ENCODE assay signal across 22 mouse cellular contexts in genomic region chr3:30076522-30076921, GRCm38 (mm10).
DNase-seq lines count a peak whose midpoint lies in the region; ATAC-seq and TF ChIP-seq lines count a peak whose summit lies in the region.
"Had no signal": no experiment of that assay in that cellular context is flagged by ENCODE, and none has a peak within 500 bp of the region (broad histone marks: within the 10 kb centered on the region; RNA-seq: fewer than 3 reads in every experiment).

No protein-coding gene starts in this region.

- H3K9ac ChIP-seq in kidney, embryonic 14.5 days (ENCODE audit: low read depth, low read length), result no peak overlapping the region
- H3K9ac ChIP-seq: embryonic facial prominence, embryonic 15.5 days; hindbrain, embryonic 13.5 days had no signal

- 72% methylated on average over 7 of the region's 7 CpGs for WGBS in kidney, adult 2 months
- WGBS in kidney, embryonic 14.5 days, result 81% methylated on average over 7 of the region's 7 CpGs

- ATAC-seq in kidney, embryonic 14.5 days (ENCODE audit: low FRiP score, low TSS enrichment), result no peak
- ATAC-seq: forebrain, embryonic 14.5 days; hindbrain, postnatal 0 days had no signal

- H3K4me2 ChIP-seq in kidney, embryonic 14.5 days (replicated peaks; ENCODE audit: low read depth, low read length), result no peak overlapping the region
- H3K4me2 ChIP-seq: embryonic facial prominence, embryonic 15.5 days; hindbrain, embryonic 13.5 days had no signal

- no peak overlapping the region for H3K4me3 ChIP-seq in kidney, adult 2 months (ENCODE audit: insufficient read depth, low read depth, low read length)
- H3K4me3 ChIP-seq in kidney, embryonic 14.5 days (ENCODE audit: low read length), result no peak overlapping the region
- H3K4me3 ChIP-seq: embryonic facial prominence, embryonic 15.5 days; erythroblast, embryonic 14.5 days; forebrain, embryonic 10.5 days; gastrocnemius, adult 2 months; heart, embryonic 10.5 days; hindbrain, embryonic 13.5 days had no signal

- TF ChIP-seq CTCF in kidney, adult 2 months (conservative IDR thresholded peaks at IDR 0.05; ENCODE audit: insufficient read depth, insufficient read length, low read depth, low read length), result no peak

- no peaks in the 10 kb centered on the region for H3K27me3 ChIP-seq in kidney, adult 2 months (replicated peaks; ENCODE audit: control insufficient read depth, insufficient read depth, low read length)
- H3K27me3 ChIP-seq in kidney, embryonic 14.5 days (ENCODE audit: control insufficient read depth, insufficient read depth, low read length), result no peaks in the 10 kb centered on the region
- H3K27me3 ChIP-seq: embryonic facial prominence, embryonic 15.5 days; hindbrain, embryonic 13.5 days had no signal

- DNase-seq in adrenal gland, postnatal 10 days, result peak; percentile 3
- no peak for DNase-seq in adrenal gland, postnatal 4 days (ENCODE audit: low spot score in 2 of 2)
- DNase-seq in kidney, adult 2 months, result peak; percentile 42
- DNase-seq in kidney, adult 11 months, result no peak
- peak; percentile 40 for DNase-seq in kidney, postnatal 14 days
- peak; percentile 8 to 37 for DNase-seq in kidney, postnatal 25 days
- DNase-seq in gastrocnemius, postnatal 14 days, result no peak
- DNase-seq: cerebellum, adult 11 months; cerebellum, adult 8-10 months; cerebellum, postnatal 14 days; embryo, embryonic 11 days; gastrocnemius, adult 2 months; gastrocnemius, postnatal 36 days; heart, postnatal 10 days had no signal

- no peaks in the 10 kb centered on the region for H3K36me3 ChIP-seq in kidney, adult 2 months (ENCODE audit: control insufficient read depth, insufficient read depth, low read length)
- H3K36me3 ChIP-seq in kidney, embryonic 14.5 days (ENCODE audit: control insufficient read depth, insufficient read depth, low read length), result no peaks in the 10 kb centered on the region
- H3K36me3 ChIP-seq: embryonic facial prominence, embryonic 15.5 days; forebrain, embryonic 10.5 days; heart, embryonic 10.5 days; hindbrain, embryonic 13.5 days had no signal

- no peaks in the 10 kb centered on the region for H3K9me3 ChIP-seq in kidney, embryonic 14.5 days (ENCODE audit: control insufficient read depth, low read length)
- H3K9me3 ChIP-seq: embryonic facial prominence, embryonic 15.5 days; forebrain, embryonic 10.5 days; heart, embryonic 10.5 days; hindbrain, embryonic 13.5 days had no signal

- no peak for TF ChIP-seq POLR2A in kidney, adult 2 months (IDR thresholded peaks at IDR 0.05; ENCODE audit: low read depth, low read length)

- no peak overlapping the region for H3K27ac ChIP-seq in kidney, adult 2 months (ENCODE audit: insufficient read depth, low read depth, low read length)
- H3K27ac ChIP-seq in kidney, embryonic 14.5 days (ENCODE audit: low read depth, low read length), result no peak overlapping the region
- H3K27ac ChIP-seq: embryonic facial prominence, embryonic 15.5 days; forebrain, embryonic 10.5 days; gastrocnemius, adult 2 months; heart, embryonic 10.5 days; hindbrain, embryonic 13.5 days; hindbrain, postnatal 0 days had no signal

- no peaks in the 10 kb centered on the region for H3K4me1 ChIP-seq in kidney, adult 2 months (ENCODE audit: control insufficient read depth, insufficient read depth, low read length)
- H3K4me1 ChIP-seq in kidney, embryonic 14.5 days (ENCODE audit: control insufficient read depth, insufficient read depth, low read length), result peaks cover 9% of the 10 kb centered on the region
- H3K4me1 ChIP-seq: heart, embryonic 10.5 days; hindbrain, embryonic 13.5 days had no signal

- intact Hi-C loops in gastrocnemius, postnatal 14 days (cut with DNase I; ENCODE audit: low total_unique reads), result no loop called here

Comparison
In these comparisons a context has a peak if more than half of its experiments do, and no peak if none do; other contexts are left out.
1. DNase-seq: peak in adrenal gland, postnatal 10 days (single experiment), kidney, adult 2 months (single experiment), kidney, postnatal 14 days (single experiment) and kidney, postnatal 25 days (2 of 2); none in adrenal gland, postnatal 4 days (0 of 2), kidney, adult 11 months (single experiment) and gastrocnemius, postnatal 14 days (single experiment).